ENCODE assay signal across 32 mouse cellular contexts in genomic region chr1:90358971-90359370, GRCm38 (mm10).
DNase-seq lines count a peak whose midpoint lies in the region; ATAC-seq and TF ChIP-seq lines count a peak whose summit lies in the region.
"Had no signal": no experiment of that assay in that cellular context is flagged by ENCODE, and none has a peak within 500 bp of the region (broad histone marks: within the 10 kb centered on the region; RNA-seq: fewer than 3 reads in every experiment).

No protein-coding gene starts in this region.

- peaks cover 1% of the 10 kb centered on the region; the same call in 1 of the 2 replicates for H3K4me1 ChIP-seq in heart, adult 2 months (ENCODE audit: control insufficient read depth, insufficient read depth, low read length)
- 0 out of 2 replicates have a peak, but pooled peaks cover 2% of the 10 kb centered on the region for H3K4me1 ChIP-seq in heart, embryonic 12.5 days (replicated peaks)
- H3K4me1 ChIP-seq: hindbrain, embryonic 13.5 days; liver, embryonic 12.5 days; megakaryocyte, embryonic 14.5 days; neural tube, embryonic 15.5 days had no signal

- no peaks in the 10 kb centered on the region for H3K79me2 ChIP-seq in heart, adult 2 months (replicated peaks; ENCODE audit: control insufficient read depth, insufficient read depth, low read length)

- TF ChIP-seq POLR2A in heart, adult 2 months (IDR thresholded peaks at IDR 0.05; ENCODE audit: insufficient read depth, low read depth, low read length): no peak

- peaks cover 2% of the 10 kb centered on the region; the same call in 1 of the 2 replicates for H3K36me3 ChIP-seq in heart, adult 2 months (ENCODE audit: control insufficient read depth, insufficient read depth, low read length)
- no peaks in the 10 kb centered on the region for H3K36me3 ChIP-seq in heart, embryonic 12.5 days
- H3K36me3 ChIP-seq: embryonic facial prominence, embryonic 13.5 days; forebrain, embryonic 10.5 days; forebrain, embryonic 15.5 days; hindbrain, embryonic 13.5 days; limb, embryonic 13.5 days; liver, embryonic 12.5 days; neural tube, embryonic 15.5 days had no signal

- DNase-seq in heart, adult 2 months: peak; percentile 30 to 58
- peak; percentile 70 for DNase-seq in gastrocnemius, adult 18-20 months (ENCODE audit: low spot score)
- DNase-seq in gastrocnemius, postnatal 14 days: peak; percentile 46
- DNase-seq in skeletal muscle tissue, adult 2 months (ENCODE audit: low read depth, low spot score): peak; percentile 85
- DNase-seq in layer of hippocampus, postnatal 25 days (ENCODE audit: extremely low spot score in 1 of 2, low spot score in 1 of 2): no peak
- no peak for DNase-seq in layer of hippocampus, adult 11-12 months (ENCODE audit: low spot score)
- DNase-seq: adrenal gland, postnatal 14 days; cerebellum, adult 11 months; cerebellum, adult 9-11 months; kidney, adult 8-10 months; layer of hippocampus, adult 9-11 months; liver, postnatal 0 days; lung, postnatal 4 days; midbrain, embryonic 14.5 days; right cerebral cortex, postnatal 25 days; thymus, adult 18-20 months; thymus, postnatal 25 days had no signal

- no peak for TF ChIP-seq EP300 in heart, adult 2 months (IDR thresholded peaks at IDR 0.05; ENCODE audit: insufficient read depth, low read depth, low read length)

- intact Hi-C loops in heart, adult 2 months (cut with DNase I): loop anchor here (5.0 kb wide), 1 partner anchor 157 kb away; the partner anchor contains the start of gene Ackr3
- intact Hi-C loops in gastrocnemius, postnatal 14 days (cut with DNase I; ENCODE audit: low total_unique reads): no loop called here

- H3K27me3 ChIP-seq in heart, adult 2 months (ENCODE audit: control insufficient read depth, insufficient read depth, low read length): no peaks in the 10 kb centered on the region
- peaks cover 5% of the 10 kb centered on the region; the same call in 1 of the 2 replicates for H3K27me3 ChIP-seq in heart, embryonic 12.5 days (replicated peaks)
- H3K27me3 ChIP-seq: embryonic facial prominence, embryonic 13.5 days; forebrain, embryonic 15.5 days; megakaryocyte, embryonic 14.5 days; neural tube, embryonic 15.5 days had no signal

- H3K4me3 ChIP-seq in heart, adult 2 months: no peak overlapping the region
- H3K4me3 ChIP-seq in heart, embryonic 12.5 days: no peak overlapping the region
- H3K4me3 ChIP-seq: embryonic facial prominence, embryonic 13.5 days; forebrain, embryonic 10.5 days; forebrain, embryonic 15.5 days; hindbrain, embryonic 13.5 days; left cerebral cortex, adult 2 months; limb, embryonic 13.5 days; liver, embryonic 12.5 days; megakaryocyte, embryonic 14.5 days; neural tube, embryonic 15.5 days had no signal

- H3K27ac ChIP-seq in heart, adult 2 months: peak overlapping the region; percentile 2; the same call in 1 of the 2 replicates
- no peak overlapping the region for H3K27ac ChIP-seq in heart, embryonic 12.5 days (ENCODE audit: poor library complexity, severe bottlenecking)
- H3K27ac ChIP-seq: embryonic facial prominence, embryonic 13.5 days; forebrain, embryonic 10.5 days; forebrain, embryonic 15.5 days; hindbrain, embryonic 13.5 days; kidney, postnatal 0 days; left cerebral cortex, adult 2 months; liver, embryonic 12.5 days; neural tube, embryonic 15.5 days; stomach, postnatal 0 days had no signal

- ATAC-seq in heart, embryonic 12.5 days (ENCODE audit: insufficient number of reproducible peaks, low FRiP score): no peak
- ATAC-seq: CD4-positive, CD25-positive, alpha-beta regulatory T cell, adult 4 months; forebrain, embryonic 15.5 days; intestine, embryonic 16.5 days; liver, embryonic 12.5 days; liver, postnatal 0 days; lung, postnatal 0 days had no signal

- H3K9ac ChIP-seq in heart, adult 2 months (ENCODE audit: low read depth, low read length): no peak overlapping the region
- no peak overlapping the region for H3K9ac ChIP-seq in heart, embryonic 12.5 days
- H3K9ac ChIP-seq: embryonic facial prominence, embryonic 13.5 days; forebrain, embryonic 15.5 days; hindbrain, embryonic 13.5 days; limb, embryonic 13.5 days; liver, embryonic 12.5 days; liver, postnatal 0 days; neural tube, embryonic 15.5 days had no signal

- H3K9me3 ChIP-seq in heart, embryonic 12.5 days (replicated peaks): no peaks in the 10 kb centered on the region
- H3K9me3 ChIP-seq: embryonic facial prominence, embryonic 13.5 days; forebrain, embryonic 10.5 days; forebrain, embryonic 15.5 days; hindbrain, embryonic 13.5 days; limb, embryonic 13.5 days; liver, embryonic 12.5 days; megakaryocyte, embryonic 14.5 days; neural tube, embryonic 15.5 days had no signal

- H3K4me2 ChIP-seq in heart, embryonic 12.5 days: no peak overlapping the region
- H3K4me2 ChIP-seq: embryonic facial prominence, embryonic 13.5 days; forebrain, embryonic 15.5 days; hindbrain, embryonic 13.5 days; limb, embryonic 13.5 days; liver, embryonic 12.5 days; neural tube, embryonic 15.5 days had no signal

- no peak for TF ChIP-seq CTCF in heart, adult 2 months (IDR thresholded peaks at IDR 0.05)

- 34% methylated on average over 2 of the region's 2 CpGs for WGBS in heart, adult 2 months
- WGBS in heart, embryonic 12.5 days: 73% methylated on average over 2 of the region's 2 CpGs

Comparison
In these comparisons a context has a peak if more than half of its experiments do, and no peak if none do; other contexts are left out.
1. DNase-seq: peak in heart, adult 2 months (2 of 2), gastrocnemius, adult 18-20 months (single experiment), gastrocnemius, postnatal 14 days (single experiment) and skeletal muscle tissue, adult 2 months (single experiment); none in layer of hippocampus, postnatal 25 days (0 of 2) and layer of hippocampus, adult 11-12 months (single experiment).